Mouse (Mus musculus) layer of hippocampus, adult 2 months (tissue): Measurements from ENCODE around the gene Pth1r. TPM values are rescaled to one million over a fixed set of nuclear protein-coding genes. Genes with fewer than 3 reads are reported as not detected.

ENCODE experiments used
- DNase-seq, 2 experiments: peaks; one replicate each; pipeline ENCODE4 v3.0.0; 2022; ENCODE audit warnings: low spot score in 2 of 2
- H3K27ac ChIP-seq: fragments of 200-600 bp; 2 replicates; pipeline ENCODE4 v1.8.1; 2022
- H3K4me3 ChIP-seq: fragments of 200-600 bp; 2 replicates; pipeline ENCODE4 v1.8.1; 2022; ENCODE audit warnings: mild to moderate bottlenecking
- CTCF ChIP-seq: fragments of 200-600 bp; conservative IDR thresholded peaks from 2 replicates; pipeline ENCODE4 v1.8.1; 2022; ENCODE audit warnings: antibody characterized with exemption, mild to moderate bottlenecking, moderate library complexity
- total RNA-seq, 2 experiments: library from RNA; stranded (reverse); gene quantifications; 2 replicates each; pipeline ENCODE4 v1.2.3; 2021

The Pth1r gene
- total RNA-seq, 2 experiments from 2014 or later = 4.4 to 5.0 TPM

GRCm38 (mm10) chr9:110743456-110744323, 3.3 kb downstream of the Pth1r start:
- DNase-seq = no peak
- TF ChIP-seq CTCF = no peak
- peak overlapping the region; percentile 57 for H3K4me3 ChIP-seq
- peak overlapping the region; percentile 56; the same call in 1 of the 2 replicates for H3K27ac ChIP-seq

- no peak for DNase-seq
- no peak for TF ChIP-seq CTCF
- no peak overlapping the region for H3K27ac ChIP-seq
- H3K4me3 ChIP-seq = peak overlapping the region; percentile 57
Measured at GRCm38 (mm10) chr9:110742951-110743455, 3.9 kb downstream of the Pth1r start.

GRCm38 (mm10) chr9:110742295-110742950, 4.5 kb downstream of the Pth1r start:
- peak overlapping the region; percentile 57 for H3K4me3 ChIP-seq
- no peak for TF ChIP-seq CTCF
- no peak for DNase-seq
- no peak overlapping the region for H3K27ac ChIP-seq

GRCm38 (mm10) chr9:110741711-110742294, 5.1 kb downstream of the Pth1r start, which contains the start of gene Myl3:
Gene Myl3, plus strand, starts transcription at chr9:110741861.
- TF ChIP-seq CTCF = no peak
- no peak within 1 kb of the TSS for H3K27ac ChIP-seq
- peak within 1 kb of the TSS; percentile 57 for H3K4me3 ChIP-seq
- DNase-seq = no peak

- DNase-seq = no peak
- Histone ChIP-seq H3K27ac (no peak overlapping the region), H3K4me3 (no peak overlapping the region)
- TF ChIP-seq CTCF = no peak
Measured at GRCm38 (mm10) chr9:110739961-110740360, 7.0 kb downstream of the Pth1r start.

GRCm38 (mm10) chr9:110738054-110738453, 8.9 kb downstream of the Pth1r start:
- Histone ChIP-seq H3K27ac (no peak overlapping the region), H3K4me3 (no peak overlapping the region)
- TF ChIP-seq CTCF = peak; percentile 58
- no peak for DNase-seq

GRCm38 (mm10) chr9:110736362-110736761, 10.6 kb downstream of the Pth1r start:
- H3K4me3 ChIP-seq = no peak overlapping the region
- no peak overlapping the region for H3K27ac ChIP-seq
- TF ChIP-seq CTCF = no peak
- no peak for DNase-seq

GRCm38 (mm10) chr9:110734154-110734553, 12.8 kb downstream of the Pth1r start:
- H3K27ac ChIP-seq = no peak overlapping the region
- no peak overlapping the region for H3K4me3 ChIP-seq
- no peak for TF ChIP-seq CTCF
- no peak for DNase-seq

GRCm38 (mm10) chr9:110733102-110733501, 13.8 kb downstream of the Pth1r start:
- H3K4me3 ChIP-seq = peak overlapping the region; percentile 51
- TF ChIP-seq CTCF = no peak
- H3K27ac ChIP-seq = peak overlapping the region; percentile 43; the same call in 1 of the 2 replicates
- no peak for DNase-seq

GRCm38 (mm10) chr9:110732623-110733022, 14.3 kb downstream of the Pth1r start:
- H3K27ac ChIP-seq = peak overlapping the region; percentile 43; the same call in 1 of the 2 replicates
- peak overlapping the region; percentile 51 for H3K4me3 ChIP-seq
- DNase-seq = peak in 1 of 2 experiments; percentile 25
- no peak for TF ChIP-seq CTCF

- TF ChIP-seq CTCF = no peak
- no peak for DNase-seq
- Histone ChIP-seq H3K27ac (no peak overlapping the region), H3K4me3 (no peak overlapping the region)
Measured at GRCm38 (mm10) chr9:110731859-110732258, 15.1 kb downstream of the Pth1r start.

GRCm38 (mm10) chr9:110729841-110730240, 17.1 kb downstream of the Pth1r start:
- DNase-seq = peak in 1 of 2 experiments; percentile 48
- no peak overlapping the region for H3K27ac ChIP-seq
- TF ChIP-seq CTCF = peak; percentile 81
- H3K4me3 ChIP-seq = no peak overlapping the region

- TF ChIP-seq CTCF = no peak
- DNase-seq = no peak
- peak overlapping the region; percentile 37 for H3K4me3 ChIP-seq
- no peak overlapping the region for H3K27ac ChIP-seq
Measured at GRCm38 (mm10) chr9:110726867-110727266, 20.1 kb downstream of the Pth1r start.
